Mouse (Mus musculus): ENCODE measurements at regions not wholly inside any gene's neighbourhood (a gene's known extent, or its start where the extent isn't known, plus 50 kb on each side); places are given as distances from the start of the nearest gene placed in this dataset.
"Not testable (repeated sequence)": the region's sequence is repeated elsewhere in the genome, so short reads cannot be mapped to it uniquely, and the experiment has no call there.

DNA sequence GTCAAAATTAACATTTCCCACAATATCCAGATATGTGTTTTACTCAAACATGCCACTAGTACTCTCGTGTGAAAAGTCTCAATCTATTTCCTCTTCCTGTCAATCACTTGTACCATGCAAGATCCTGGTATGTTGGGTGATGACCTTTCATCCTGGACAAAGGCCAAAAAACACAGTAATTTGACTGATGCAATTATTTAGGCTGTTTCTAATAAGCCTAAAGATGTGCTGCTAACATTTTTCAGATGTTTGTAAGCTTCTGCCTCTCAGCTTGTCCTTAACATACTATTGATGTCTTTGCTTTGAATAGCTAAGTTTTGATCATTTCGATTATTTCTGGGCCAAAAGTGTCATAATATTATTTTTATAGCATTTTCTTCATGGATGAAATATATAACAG is 418.4 kb upstream of the Arrdc4 start:
- 38% methylated on average over 2 of the region's 2 CpGs for WGBS
- no peak for ATAC-seq (ENCODE audit: low FRiP score, low TSS enrichment)
- no peak overlapping the region for H3K4me2 ChIP-seq (replicated peaks; ENCODE audit: low read depth)
- H3K27ac ChIP-seq (replicated peaks), result no peak overlapping the region
- TF ChIP-seq EP300 (optimal IDR thresholded peaks at IDR 0.05) (no peak), CTCF (IDR thresholded peaks at IDR 0.05; ENCODE audit: low read depth) (no peak)
- H3K36me3 ChIP-seq (ENCODE audit: control insufficient read depth, insufficient read depth, low read length), result no peaks in the 10 kb centered on the region
- H3K4me3 ChIP-seq (ENCODE audit: low read depth, low read length), result no peak overlapping the region
- no peak for DNase-seq (ENCODE audit: low spot score)
- H3K9ac ChIP-seq (ENCODE audit: low read length), result no peak overlapping the region
- H3K27me3 ChIP-seq (ENCODE audit: control insufficient read depth, insufficient read depth, low read length), result no peaks in the 10 kb centered on the region
- H3K9me3 ChIP-seq (ENCODE audit: control insufficient read depth, low read length), result no peaks in the 10 kb centered on the region
- H3K4me1 ChIP-seq (replicated peaks; ENCODE audit: control insufficient read depth, insufficient read depth), result no peaks in the 10 kb centered on the region

DNA sequence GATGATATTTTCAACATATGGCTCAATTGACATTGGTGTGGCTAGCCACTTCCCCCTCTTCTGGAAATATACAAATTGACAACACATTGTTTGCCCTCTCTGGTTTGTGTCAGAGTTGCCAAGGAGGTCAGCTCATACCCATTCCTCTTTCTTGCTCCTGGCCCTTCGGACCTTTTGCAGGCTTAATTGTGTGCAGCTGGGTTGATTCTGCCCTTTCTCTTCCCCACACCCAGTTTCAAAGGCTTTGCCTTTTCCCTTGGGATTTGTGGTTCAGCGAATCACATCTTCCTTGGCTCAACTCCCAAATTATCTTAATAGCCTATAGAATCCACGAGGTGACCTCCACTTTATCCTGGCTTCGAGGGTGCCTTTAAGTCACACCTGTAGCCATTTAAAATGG is 412.9 kb upstream of the Arrdc4 start:
- 57% methylated on average over 4 of the region's 4 CpGs for WGBS
- H3K9ac ChIP-seq (ENCODE audit: low read length), result no peak overlapping the region
- H3K36me3 ChIP-seq (ENCODE audit: control insufficient read depth, insufficient read depth, low read length), result no peaks in the 10 kb centered on the region
- H3K4me3 ChIP-seq (ENCODE audit: low read depth, low read length), result no peak overlapping the region
- no peaks in the 10 kb centered on the region for H3K27me3 ChIP-seq (ENCODE audit: control insufficient read depth, insufficient read depth, low read length)
- TF ChIP-seq CTCF (IDR thresholded peaks at IDR 0.05; ENCODE audit: low read depth) (no peak), EP300 (optimal IDR thresholded peaks at IDR 0.05) (no peak)
- no peaks in the 10 kb centered on the region for H3K4me1 ChIP-seq (replicated peaks; ENCODE audit: control insufficient read depth, insufficient read depth)
- H3K9me3 ChIP-seq (ENCODE audit: control insufficient read depth, low read length), result no peaks in the 10 kb centered on the region
- DNase-seq (ENCODE audit: low spot score) (no peak), ATAC-seq (ENCODE audit: low FRiP score, low TSS enrichment) (no peak)
- H3K4me2 ChIP-seq (replicated peaks; ENCODE audit: low read depth), result no peak overlapping the region
- no peak overlapping the region for H3K27ac ChIP-seq (replicated peaks)

DNA sequence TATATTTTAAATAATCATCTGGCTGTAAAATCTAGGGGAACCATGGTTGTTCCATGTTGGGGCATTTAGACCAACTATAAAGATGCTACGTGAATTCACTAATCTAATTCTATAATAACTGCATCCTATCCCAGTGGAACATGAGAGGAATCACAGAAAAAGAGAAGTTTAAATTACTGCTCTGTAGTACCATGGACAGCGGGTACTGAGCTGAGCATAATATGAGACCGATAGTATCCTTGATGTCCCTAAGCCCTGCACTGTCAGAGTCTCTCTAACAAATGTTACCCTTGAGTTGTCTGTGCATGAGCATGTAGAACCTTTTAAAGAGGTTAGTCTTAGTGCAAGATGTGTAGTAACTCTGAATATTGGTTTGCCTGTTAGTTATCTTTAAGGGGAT is 393.3 kb upstream of the Arrdc4 start:
- Histone ChIP-seq H3K4me1 (replicated peaks; ENCODE audit: control insufficient read depth, insufficient read depth) (no peaks in the 10 kb centered on the region), H3K27me3 (ENCODE audit: control insufficient read depth, insufficient read depth, low read length) (no peaks in the 10 kb centered on the region), H3K9ac (ENCODE audit: low read length) (no peak overlapping the region), H3K9me3 (ENCODE audit: control insufficient read depth, low read length) (no peaks in the 10 kb centered on the region), H3K4me2 (replicated peaks; ENCODE audit: low read depth) (no peak overlapping the region), H3K36me3 (ENCODE audit: control insufficient read depth, insufficient read depth, low read length) (no peaks in the 10 kb centered on the region), H3K27ac (replicated peaks) (no peak overlapping the region), H3K4me3 (ENCODE audit: low read depth, low read length) (no peak overlapping the region)
- no peak for TF ChIP-seq EP300 (optimal IDR thresholded peaks at IDR 0.05)
- no peak for TF ChIP-seq CTCF (IDR thresholded peaks at IDR 0.05; ENCODE audit: low read depth)
- 67% methylated on average over 3 of the region's 3 CpGs for WGBS
- ATAC-seq (ENCODE audit: low FRiP score, low TSS enrichment) (no peak), DNase-seq (ENCODE audit: low spot score) (no peak)

DNA sequence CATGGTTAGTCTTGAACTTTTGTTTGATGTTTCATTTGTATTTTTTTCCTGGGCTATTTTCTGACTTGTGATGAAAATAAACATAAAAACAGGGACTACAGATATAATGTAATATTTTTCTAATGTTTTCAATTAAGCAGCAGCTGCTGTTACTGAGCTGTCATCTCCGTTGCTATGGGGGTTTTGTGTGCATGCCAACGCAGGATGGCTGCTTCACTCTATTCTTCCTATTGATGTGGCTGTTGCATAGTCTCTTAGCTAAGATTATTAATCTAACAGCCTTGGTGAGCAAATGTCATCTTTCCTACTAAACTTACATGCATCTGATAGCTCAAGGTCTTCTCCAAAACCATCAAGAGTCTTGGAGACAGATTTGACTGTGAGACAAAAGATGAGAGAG is 384.4 kb upstream of the Arrdc4 start:
- no peak for DNase-seq (ENCODE audit: low spot score)
- Histone ChIP-seq H3K36me3 (ENCODE audit: control insufficient read depth, insufficient read depth, low read length) (no peaks in the 10 kb centered on the region), H3K4me2 (replicated peaks; ENCODE audit: low read depth) (no peak overlapping the region), H3K27ac (replicated peaks) (no peak overlapping the region), H3K9me3 (ENCODE audit: control insufficient read depth, low read length) (no peaks in the 10 kb centered on the region), H3K4me3 (ENCODE audit: low read depth, low read length) (no peak overlapping the region), H3K9ac (ENCODE audit: low read length) (no peak overlapping the region), H3K27me3 (ENCODE audit: control insufficient read depth, insufficient read depth, low read length) (no peaks in the 10 kb centered on the region), H3K4me1 (replicated peaks; ENCODE audit: control insufficient read depth, insufficient read depth) (no peaks in the 10 kb centered on the region)
- no peak for TF ChIP-seq EP300 (optimal IDR thresholded peaks at IDR 0.05)
- no peak for TF ChIP-seq CTCF (IDR thresholded peaks at IDR 0.05; ENCODE audit: low read depth)
- WGBS, result 83% methylated on average over 2 of the region's 2 CpGs
- ATAC-seq (ENCODE audit: low FRiP score, low TSS enrichment), result no peak

DNA sequence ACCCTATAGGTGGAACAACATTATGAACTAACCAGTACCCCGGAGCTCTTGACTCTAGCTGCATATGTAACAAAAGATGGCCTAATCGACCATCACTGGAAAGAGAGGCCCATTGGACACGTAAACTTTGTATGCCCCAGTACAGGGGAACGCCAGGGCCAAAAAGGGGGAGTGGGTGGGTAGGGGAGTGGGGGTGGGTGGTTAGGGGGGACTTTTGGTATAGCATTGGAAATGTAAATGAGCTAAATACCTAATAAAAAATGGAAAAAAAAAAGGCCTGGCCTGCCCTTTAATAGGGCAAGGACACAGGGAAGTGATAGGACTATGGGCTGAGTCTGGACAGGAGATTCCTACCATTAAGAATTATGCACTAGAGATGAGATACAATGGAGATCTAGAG is 352.7 kb upstream of the Arrdc4 start:
- H3K36me3 ChIP-seq (ENCODE audit: control insufficient read depth, insufficient read depth, low read length); H3K9me3 ChIP-seq (ENCODE audit: control insufficient read depth, low read length); H3K4me2 ChIP-seq (replicated peaks; ENCODE audit: low read depth); H3K27me3 ChIP-seq (ENCODE audit: control insufficient read depth, insufficient read depth, low read length); DNase-seq (ENCODE audit: low spot score); H3K4me3 ChIP-seq (ENCODE audit: low read depth, low read length); H3K9ac ChIP-seq (ENCODE audit: low read length); H3K4me1 ChIP-seq (replicated peaks; ENCODE audit: control insufficient read depth, insufficient read depth); ATAC-seq (ENCODE audit: low FRiP score, low TSS enrichment); H3K27ac ChIP-seq (replicated peaks): not testable (repeated sequence)
- 83% methylated on average over 1 of the region's 4 CpGs for WGBS

DNA sequence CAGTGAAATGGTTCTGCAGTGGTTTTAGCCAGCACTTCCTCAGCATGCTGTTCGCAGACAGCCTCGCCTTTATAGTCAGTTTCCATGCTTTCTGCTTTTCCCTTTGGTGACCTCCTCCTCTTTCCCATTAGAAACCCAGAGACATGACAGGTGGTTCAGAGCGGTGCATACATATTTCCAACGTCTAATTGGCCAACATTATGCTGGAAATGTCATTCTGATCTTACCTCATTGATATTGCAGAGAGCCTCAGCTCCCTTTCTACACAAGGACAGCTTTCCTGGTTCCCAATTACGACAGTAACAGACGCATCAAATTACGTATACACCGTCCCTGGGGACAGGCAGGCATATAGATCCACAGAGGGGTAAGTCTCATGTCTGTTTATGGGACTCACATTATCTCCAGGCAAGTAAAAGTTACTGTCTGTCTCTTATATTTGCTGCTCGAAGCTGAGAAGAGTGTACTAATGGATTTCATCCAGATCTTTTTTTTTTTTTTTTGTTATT is 348.6 kb upstream of the Arrdc4 start:
- Histone ChIP-seq H3K4me3 (ENCODE audit: low read depth, low read length) (no peak overlapping the region), H3K27ac (replicated peaks) (no peak overlapping the region), H3K9me3 (ENCODE audit: control insufficient read depth, low read length) (no peaks in the 10 kb centered on the region), H3K4me2 (replicated peaks; ENCODE audit: low read depth) (no peak overlapping the region), H3K4me1 (replicated peaks; ENCODE audit: control insufficient read depth, insufficient read depth) (no peaks in the 10 kb centered on the region), H3K36me3 (ENCODE audit: control insufficient read depth, insufficient read depth, low read length) (no peaks in the 10 kb centered on the region), H3K27me3 (ENCODE audit: control insufficient read depth, insufficient read depth, low read length) (no peaks in the 10 kb centered on the region), H3K9ac (ENCODE audit: low read length) (no peak overlapping the region)
- TF ChIP-seq CTCF (IDR thresholded peaks at IDR 0.05; ENCODE audit: low read depth) (no peak), EP300 (optimal IDR thresholded peaks at IDR 0.05) (no peak)
- ATAC-seq (ENCODE audit: low FRiP score, low TSS enrichment) (no peak), DNase-seq (ENCODE audit: low spot score) (no peak)
- WGBS, result 44% methylated on average over 9 of the region's 9 CpGs
